Mouse (Mus musculus): ENCODE data around the gene Chmp2a.

The Chmp2a gene

DNA sequence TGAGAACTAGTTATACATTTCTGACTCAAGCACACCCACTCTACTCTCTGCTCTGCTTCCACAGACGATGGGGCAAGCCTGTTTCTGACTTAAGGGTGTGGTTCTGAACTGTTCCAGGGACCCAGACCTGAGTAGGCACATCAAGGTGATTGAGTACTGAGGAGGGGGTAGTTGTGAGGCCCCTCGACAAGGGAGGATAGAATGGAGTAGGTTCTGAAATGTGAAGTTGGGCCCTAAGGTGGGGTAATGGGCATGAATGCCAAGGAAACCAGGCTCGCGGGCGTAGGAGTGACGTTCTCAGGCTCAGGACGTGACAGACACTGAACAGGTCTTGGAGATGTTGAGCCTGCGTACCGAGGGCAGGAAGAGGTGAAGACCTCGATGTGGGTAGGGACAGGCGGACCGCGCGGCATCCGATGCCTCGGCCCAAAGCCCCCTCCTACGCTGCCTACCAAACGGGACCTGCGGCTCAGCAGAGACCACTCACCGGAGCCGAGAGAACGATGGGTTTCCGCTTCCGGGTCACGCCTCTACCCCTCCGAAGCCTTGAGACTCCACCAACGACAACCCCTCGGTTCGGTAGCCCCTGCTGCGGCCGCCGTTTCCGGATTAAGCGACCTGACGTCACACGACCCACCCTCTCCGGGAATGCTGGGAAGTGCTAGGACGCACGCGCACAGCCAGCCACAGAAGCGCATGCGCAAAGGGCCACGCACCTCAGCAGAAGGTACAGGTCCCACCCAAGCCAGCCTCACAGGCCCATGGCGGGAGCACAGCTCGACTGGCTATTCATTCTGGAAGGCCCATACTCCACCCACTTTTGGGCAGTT is at the start of gene Chmp2a:
TSS of gene Chmp2a (minus strand) at position 660 of the 830 bp plus-strand sequence.
- DNase-seq (ENCODE audit: low read depth, low spot score): peak; percentile 98

DNA sequence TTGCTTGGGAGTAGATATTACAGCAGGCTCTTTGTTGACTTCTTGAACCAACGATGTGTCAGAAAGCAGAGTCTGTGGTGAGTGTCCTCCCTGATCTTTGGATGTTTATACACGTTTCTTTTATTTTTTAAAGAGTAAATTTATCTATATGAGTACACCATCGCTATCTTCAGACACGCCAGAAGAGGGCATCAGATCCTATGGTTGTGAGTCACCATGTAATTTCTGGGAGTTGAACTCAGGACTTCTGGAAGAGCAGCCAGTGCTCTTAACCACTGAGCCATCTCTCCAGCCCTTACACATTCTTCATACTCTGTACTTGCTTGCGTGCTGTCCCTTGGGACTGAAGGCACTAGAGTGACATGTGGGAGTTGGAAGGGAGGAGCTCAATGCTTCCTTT is 37.7 kb upstream of the Chmp2a start:
- peak; percentile 35 for DNase-seq (ENCODE audit: low read depth, low spot score)

DNA sequence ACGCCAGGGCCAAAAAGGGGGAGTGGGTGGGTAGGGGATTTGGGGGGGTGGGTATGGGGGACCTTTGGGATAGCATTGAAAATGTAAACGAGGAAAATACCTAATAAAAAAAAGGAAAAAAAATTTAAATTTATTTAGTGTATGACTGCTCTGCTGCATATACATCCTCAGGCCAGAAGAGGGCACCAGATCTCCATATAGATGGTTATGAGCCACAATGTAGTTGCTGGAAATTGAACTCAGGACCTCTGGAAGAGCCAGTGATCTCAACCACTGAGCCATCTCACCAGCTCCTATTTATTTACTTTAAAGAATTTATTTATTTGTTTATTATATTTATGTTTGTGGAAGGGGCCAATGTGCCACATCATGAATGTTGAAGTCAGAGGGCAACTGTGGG is 28.8 kb upstream of the Chmp2a start:
- DNase-seq (ENCODE audit: low read depth, low spot score): peak; percentile 40

DNA sequence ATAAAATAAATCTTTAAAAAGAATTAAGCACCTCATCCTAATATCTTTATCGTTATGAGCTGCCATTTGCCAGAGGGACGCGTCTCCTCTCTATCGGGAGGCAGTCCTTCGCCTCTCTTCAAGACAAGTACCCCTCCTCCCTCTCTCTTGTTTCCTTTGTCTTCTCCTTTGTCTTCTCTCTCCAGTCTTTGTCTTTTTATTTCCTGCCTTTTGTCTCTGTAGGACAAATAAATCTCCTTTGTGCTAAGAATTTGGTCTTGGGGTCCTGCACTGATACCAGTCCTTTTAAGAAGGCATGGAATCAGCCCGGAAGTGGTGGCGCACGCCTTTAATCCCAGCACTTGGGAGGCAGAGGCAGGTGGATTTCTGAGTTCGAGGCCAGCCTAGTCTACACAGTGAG is 24.9 kb upstream of the Chmp2a start:
- DNase-seq (ENCODE audit: low read depth, low spot score): peak; percentile 98

DNA sequence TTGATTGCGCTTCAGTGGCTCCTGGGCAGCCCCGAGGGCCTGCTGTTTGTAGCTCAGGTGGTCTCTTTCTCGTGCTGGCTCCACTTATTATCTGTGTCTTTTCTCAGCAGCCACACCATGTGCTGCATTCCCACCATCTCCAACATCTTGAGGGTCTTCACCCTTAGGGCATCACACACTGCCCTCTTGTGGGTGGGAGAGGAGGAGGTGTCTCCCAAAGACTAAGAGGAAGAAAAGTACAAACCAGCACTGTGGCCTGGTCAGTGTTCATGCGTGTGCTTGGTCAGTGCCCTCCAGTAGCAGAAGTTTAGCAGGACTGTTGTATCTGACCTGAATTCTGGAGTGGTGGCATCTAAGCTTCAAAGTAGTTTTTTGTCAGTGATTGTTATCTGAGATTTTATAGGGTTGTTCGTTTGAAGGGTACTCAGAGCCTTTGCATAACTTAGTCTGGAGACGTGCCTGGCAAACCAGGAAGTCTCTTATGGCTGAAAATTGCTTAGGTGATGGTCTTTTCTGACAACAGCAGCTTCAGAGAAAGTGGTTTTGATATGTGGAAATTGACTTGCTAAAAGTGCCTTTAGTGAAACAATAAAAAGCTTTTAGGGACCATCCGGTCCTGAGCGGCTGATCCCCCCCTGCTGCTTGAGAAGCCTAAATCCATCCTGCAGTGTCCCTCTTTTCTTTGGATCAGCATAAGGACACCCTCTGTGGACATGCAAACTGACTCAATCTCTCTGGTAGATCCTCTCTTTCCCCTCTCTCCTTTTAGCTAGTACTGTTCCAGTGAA is 22.5 kb upstream of the Chmp2a start:
- peak; percentile 74 for DNase-seq (ENCODE audit: low read depth, low spot score)

DNA sequence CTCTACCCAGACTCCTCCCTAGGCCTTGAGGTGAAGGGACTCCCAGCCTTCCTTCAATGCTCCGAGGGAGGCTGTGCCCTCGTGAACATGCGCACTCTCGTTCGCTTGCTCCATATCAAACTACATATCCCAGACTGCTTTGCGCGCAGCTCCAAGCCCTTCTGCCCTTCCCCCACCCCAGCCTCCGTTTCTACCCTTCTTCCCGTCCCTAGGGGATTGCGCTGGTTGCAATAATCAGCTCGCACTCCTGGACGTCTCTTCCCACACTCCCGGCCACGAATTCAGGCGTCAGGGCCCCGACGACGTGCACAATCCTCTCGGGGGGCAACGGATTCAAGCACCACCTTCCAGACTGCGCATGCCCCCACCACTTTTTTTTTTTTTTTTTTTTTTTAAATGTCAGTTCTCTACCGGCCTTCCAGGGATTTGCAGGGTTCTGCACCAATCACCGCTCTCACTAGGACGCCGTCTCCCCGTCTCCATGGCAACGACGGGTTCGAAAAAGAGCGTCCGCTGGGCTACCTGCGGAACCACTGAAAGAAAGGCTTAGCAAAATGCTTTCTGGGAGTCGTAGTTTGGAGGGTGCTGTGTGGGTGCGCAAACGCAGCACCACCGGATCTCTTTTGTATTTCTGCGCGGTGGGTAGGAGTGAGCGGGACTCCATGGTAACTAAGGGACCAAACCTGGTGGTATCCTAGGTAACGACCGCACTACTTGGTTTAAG is 19.8 kb upstream of the Chmp2a start, which contains the start of gene Mzf1:
TSS of gene Mzf1 (minus strand) at position 478 of the 724 bp plus-strand sequence.
- DNase-seq (ENCODE audit: low read depth, low spot score): peak; percentile 100

DNA sequence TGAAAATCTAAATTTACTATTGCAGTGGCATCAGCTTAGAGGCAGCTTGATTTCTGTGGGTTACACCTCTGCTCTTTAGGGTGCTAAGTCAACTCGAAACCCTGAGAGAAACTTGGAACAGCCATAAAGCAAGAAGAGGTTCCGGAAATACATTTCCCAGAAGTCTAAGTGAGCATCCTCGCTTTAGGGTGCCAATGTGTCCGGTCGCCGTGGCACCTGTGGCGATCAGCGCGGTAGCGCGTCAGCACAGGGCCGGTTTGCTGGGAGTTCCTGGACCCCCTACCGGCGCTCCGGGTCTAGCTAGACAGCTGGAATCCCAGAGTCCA is 19.3 kb upstream of the Chmp2a start:
- DNase-seq (ENCODE audit: low read depth, low spot score): no peak

DNA sequence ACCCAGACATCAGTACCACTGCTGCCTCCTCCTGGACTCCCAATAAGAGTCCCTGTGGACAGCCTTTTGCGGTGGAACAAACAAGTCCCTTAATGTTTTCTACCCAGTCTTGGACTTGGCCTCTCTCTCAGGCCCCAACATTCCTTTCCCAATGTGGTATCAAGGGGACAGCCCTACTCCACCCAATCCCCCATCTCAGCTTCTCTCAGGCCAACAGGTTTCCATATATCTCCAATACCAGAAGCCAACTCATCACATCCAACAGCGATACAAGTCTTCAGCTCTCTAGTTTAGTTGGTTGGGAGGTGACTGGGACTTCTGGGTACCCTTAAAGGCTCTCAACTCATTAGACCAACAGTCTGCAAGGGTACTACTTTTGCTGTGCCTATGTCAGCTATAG is 18.9 kb upstream of the Chmp2a start:
- DNase-seq (ENCODE audit: low read depth, low spot score): no peak

DNA sequence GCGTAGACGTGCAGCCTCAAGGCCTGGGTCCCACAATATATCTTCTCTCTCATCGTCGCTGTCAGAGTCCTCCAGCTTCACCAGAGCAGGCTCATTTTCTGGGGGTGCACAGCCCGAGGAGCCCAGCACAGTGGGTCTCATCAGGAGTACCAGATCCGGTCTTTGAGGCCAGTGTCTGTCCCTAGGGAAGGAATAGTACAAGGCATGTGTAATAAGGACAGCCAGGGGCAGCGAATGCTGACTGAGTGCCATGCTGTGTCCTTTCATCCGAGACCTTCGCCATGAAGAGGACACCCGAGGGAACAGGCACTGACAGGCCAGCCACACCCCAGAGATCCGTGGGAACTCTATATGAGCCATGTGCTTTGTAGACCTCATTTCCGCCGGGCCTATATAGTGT is 18.4 kb upstream of the Chmp2a start:
- DNase-seq (ENCODE audit: low read depth, low spot score): no peak

DNA sequence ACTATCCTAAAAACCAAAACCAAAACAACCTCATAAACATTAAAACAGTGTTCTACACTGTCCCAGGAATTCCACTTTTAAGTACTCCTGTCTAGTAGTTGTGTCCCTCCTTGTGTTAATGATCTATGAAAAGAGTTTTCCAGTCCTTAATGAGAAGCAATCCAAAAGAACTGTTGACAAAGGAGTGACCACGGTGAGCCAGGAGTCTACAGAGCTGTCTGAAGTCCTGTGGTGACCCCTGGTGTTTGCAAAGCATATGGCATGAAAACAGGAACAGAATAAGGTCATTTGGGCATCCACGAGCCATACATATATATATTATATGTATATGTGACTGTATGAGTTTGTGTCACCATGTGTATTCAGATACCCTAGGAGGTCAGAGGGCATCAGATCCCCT is 11.5 kb upstream of the Chmp2a start:
- peak; percentile 82 for DNase-seq (ENCODE audit: low read depth, low spot score)

DNA sequence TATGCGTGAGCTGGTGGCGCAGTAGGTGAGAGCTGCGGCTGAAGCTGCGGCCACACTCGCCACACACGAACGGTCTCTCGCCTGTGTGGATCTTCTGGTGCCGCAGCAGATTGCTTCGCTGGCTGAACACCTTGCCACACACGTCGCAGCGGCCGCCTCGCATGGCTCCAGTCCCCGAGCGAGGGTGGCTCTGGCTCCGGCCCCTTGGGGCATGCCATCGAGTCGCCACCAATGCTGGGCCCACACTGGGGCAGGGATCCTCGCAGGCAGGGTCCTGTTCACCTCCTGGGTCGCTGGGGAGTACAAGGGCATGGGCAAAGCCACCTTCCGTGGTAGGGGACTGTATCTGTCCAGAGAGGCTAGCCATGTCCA is 9.6 kb upstream of the Chmp2a start:
- no peak for DNase-seq (ENCODE audit: low read depth, low spot score)

DNA sequence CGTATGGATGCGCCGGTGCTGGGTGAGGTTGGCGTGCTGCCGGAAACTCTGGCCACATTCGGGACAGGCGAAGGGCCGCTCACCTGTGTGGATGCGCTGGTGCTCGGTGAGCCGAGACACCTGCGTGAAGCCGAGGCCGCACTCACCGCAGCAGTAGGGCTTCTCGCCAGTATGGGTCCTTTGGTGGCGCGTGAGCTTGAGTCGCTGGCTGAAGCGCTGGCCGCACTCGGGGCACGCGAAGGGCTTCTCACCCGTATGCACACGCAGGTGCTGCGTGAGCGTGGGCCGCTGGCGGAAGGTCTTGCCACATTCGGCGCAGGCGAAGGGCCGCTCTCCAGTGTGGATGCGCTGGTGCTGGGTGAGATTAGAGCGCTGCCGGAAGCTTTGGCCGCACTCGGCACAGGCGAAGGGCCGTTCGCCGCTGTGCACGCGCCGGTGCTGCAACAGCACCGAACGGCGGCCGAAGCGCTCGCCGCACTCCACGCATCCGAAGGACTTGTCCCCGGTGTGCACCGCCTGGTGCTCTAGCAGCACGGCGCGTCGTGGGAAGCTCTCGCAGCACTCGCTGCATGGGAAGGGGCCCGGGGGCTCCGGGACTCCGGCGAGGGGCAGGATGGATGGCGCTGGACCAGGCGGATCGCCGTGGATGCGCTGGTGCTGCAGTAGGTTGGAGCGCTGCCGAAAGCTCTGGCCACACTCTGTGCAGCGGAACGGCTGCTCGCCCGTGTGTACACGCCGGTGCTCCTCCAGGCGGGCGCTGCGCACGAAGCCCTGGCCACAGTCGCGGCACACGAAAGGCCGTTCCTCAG is 9.0 kb upstream of the Chmp2a start:
- DNase-seq (ENCODE audit: low read depth, low spot score): peak; percentile 76

DNA sequence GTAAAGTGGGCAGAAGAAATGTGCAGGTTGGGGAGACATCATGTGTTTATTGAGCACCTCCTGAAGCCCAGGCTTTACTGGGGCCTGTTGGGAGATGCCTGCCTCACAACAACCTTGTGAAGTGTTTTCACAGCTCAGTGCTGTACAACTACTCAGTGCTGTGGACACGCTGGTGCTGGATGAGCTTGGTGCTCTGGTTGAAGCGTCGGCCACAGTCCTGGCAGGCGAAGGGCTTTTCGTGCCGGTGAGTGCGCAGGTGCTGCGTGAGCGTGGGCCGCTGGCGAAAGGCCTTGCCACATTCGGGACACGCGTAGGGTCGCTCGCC is 8.5 kb upstream of the Chmp2a start:
- DNase-seq (ENCODE audit: low read depth, low spot score): peak; percentile 67

DNA sequence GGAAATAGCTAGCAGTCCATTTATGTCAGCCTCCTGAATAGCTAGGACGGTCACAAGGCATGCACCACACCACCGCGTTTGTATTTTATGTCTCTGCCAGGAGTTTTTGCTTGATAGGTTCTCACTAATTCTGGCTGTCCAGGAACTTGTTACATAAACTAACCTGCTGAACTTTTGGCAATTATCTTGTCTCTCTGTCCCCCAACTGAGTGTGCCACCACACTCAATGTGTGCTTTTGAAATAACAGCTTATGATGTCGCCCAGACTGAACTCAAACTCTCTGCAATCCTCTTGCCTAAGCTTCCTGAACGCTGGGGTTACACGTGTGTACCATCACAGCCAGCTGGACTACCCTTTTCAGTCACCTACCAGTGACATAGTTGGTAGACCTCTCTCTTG is 7.9 kb upstream of the Chmp2a start:
- no peak for DNase-seq (ENCODE audit: low read depth, low spot score)

DNA sequence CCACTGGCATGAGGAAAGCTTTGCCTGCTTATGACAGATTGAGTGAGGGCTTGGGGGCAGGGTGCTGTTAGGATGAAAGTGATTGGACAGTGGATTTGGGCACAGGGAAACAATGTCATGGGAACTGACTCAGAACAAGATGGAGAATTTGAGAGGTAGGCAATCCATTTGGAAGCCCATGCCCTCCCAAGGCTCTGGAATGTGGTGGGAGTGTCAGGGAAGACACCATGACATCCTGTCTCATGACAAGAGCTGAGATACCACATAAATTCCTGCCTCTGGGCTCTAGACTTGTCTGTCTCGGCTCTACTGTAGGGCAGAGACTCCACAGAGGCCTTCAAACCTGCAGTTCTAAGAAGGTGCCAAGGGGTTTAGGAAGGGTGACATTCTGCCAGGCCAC is 6.6 kb upstream of the Chmp2a start:
- DNase-seq (ENCODE audit: low read depth, low spot score): peak; percentile 88

DNA sequence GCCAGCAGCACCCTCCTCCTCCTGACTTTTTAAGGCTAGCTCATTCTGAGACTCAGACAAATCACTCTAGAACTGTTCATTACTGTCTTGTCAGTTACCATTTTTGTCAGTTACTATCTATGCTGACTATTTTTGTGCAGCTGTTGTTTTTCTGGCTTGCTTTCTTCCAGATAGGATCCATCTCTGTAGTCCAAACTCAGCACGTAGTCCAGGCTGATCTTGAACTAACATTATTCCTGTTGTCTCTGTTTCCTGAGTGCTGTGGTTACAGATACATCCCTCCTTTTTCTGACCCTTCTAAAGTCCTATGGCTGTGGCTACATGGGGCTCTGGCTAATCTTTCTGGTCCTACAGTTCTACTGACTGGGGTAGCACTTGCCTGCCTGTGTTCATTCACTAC is 4.6 kb upstream of the Chmp2a start:
- DNase-seq (ENCODE audit: low read depth, low spot score): no peak

DNA sequence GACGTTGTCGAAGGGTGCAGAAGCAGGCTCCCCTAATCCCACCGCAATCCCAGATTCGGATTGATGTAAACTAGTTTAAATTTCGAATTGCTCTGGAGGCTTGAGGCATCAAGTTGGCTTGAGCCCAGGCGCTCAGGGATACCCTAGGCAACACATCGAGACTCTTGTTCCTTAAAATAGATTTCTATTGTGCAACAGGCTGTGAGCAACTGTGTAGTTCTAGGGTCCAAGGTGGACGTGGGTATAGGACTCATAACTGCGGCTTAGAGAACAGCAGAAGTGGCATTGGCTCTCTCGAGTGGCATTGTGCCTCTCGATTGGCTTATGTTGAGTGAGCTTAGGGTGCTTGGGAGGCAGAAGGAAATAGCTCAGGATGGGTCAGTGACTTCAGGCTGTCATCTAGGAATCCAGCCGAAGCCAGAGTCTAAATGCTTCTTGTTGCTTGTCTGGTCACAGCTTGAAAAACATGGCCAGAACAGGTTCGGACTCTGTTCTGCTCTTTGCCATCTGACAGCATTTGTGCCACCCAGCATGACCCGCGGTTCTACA is 4.1 kb upstream of the Chmp2a start:
- DNase-seq (ENCODE audit: low read depth, low spot score): peak; percentile 42

DNA sequence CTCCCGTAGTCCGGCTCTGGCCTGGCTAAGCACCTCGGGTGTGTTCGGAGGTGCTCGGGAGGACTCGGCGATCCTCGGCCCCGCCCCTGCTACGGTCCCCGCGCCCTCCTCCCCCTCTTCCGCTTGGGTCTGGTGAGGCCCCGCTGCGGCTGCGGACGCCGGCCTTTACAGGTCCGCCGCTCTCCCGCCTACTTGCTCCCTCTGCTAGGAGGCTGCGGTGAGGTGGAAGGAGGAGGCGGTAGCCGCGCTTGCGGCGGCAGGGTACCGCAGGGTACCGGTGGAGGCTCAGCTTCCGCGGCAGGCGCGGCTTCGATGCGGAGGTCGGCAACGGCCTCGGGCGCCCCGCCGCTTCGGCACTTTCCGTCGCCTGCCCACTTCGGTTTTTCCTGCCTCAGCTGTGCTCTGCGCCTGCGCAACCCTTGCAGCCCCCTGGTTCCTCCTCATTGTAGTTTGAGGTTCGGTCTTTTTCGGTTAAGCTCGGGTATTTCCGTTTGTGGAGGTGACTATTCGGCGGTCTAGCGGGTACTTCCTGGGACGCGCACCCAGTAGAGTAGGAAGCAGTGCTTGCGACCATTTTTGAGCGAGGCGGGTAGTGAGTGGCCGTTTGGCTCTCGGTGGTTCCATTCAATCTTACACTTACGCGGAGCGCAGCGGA is 3.4 kb upstream of the Chmp2a start, which contains the start of gene Ube2m:
TSS of gene Ube2m (minus strand) at position 375 of the 655 bp plus-strand sequence.
- peak; percentile 94 for DNase-seq (ENCODE audit: low read depth, low spot score)

DNA sequence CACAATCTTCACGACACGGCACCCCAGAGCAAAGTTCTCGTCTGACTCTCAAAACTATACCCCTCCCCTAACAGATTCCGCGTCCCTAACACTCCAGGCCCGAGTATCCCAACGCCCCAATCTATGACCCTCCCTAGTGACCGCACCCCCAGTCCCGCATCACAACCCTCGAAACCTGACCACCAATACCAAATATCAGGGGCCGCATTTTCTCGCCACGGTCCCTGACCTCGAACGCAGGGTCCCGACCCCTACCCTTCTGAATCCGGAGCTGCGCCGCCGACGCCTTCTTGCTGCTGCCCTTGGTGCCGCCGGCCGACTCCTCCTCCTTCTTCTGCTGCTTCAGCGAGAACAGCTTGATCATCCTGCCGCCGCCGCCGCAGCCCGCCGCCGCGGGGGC is 2.8 kb upstream of the Chmp2a start:
- peak; percentile 74 for DNase-seq (ENCODE audit: low read depth, low spot score)

DNA sequence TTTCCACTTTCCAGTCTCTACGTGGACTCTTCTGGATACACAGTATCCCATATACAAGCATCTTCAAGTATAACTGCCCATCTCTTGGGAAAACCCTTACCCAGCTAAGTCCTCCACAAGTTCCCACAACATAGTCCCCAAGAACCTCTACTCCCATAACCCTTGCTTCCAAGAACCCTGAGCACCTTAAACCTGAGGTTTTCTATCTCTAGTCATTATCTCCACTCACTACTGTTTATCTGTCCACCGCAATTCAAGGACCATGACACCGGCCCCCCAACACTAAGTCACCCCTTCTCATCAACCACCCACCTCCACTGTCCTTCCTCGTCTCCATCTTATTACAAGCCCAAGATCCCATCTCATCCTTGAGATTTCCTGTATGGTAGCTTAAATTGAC is 2.2 kb upstream of the Chmp2a start:
- peak; percentile 16 for DNase-seq (ENCODE audit: low read depth, low spot score)
